Mouse (Mus musculus): ENCODE data around the gene Fbxo34. TPM values are rescaled to one million over a fixed set of nuclear protein-coding genes. Genes with fewer than 3 reads are reported as not detected.

Gene Fbxo34
- 10.6 and 20.4 TPM in 2 replicates for polyA plus RNA-seq (2012; rRNA removed; ENCODE audit: low replicate concordance)

GRCm38 (mm10) chr14:47450121-47450520 lies at the start of gene Fbxo34:
Gene Fbxo34, plus strand, starts transcription at chr14:47450421.

GRCm38 (mm10) chr14:47417775-47418665 lies 32.2 kb upstream of the Fbxo34 start, which contains the start of gene Dlgap5:
Gene Dlgap5, minus strand, starts transcription at chr14:47418407.

GRCm38 (mm10) chr14:47570549-47570948 lies 120.3 kb downstream of the Fbxo34 start, which contains the start of gene Atg14:
Gene Atg14, minus strand, starts transcription at chr14:47570649.

Other genes starting within 250 kb of the Fbxo34 start
- 0.43 and 0.71 TPM in 2 replicates for gene Wdhd1, start 173.6 kb upstream of the Fbxo34 start, polyA plus RNA-seq (2012; rRNA removed; ENCODE audit: low replicate concordance)
- gene Socs4, start 173.5 kb upstream of the Fbxo34 start, polyA plus RNA-seq (2012; rRNA removed; ENCODE audit: low replicate concordance) = 1.1 and 1.2 TPM in 2 replicates
- 31.3 and 39.4 TPM in 2 replicates for gene Mapk1ip1l, start 152.2 kb upstream of the Fbxo34 start, polyA plus RNA-seq (2012; rRNA removed; ENCODE audit: low replicate concordance)
- 616 and 1,560 TPM in 2 replicates for gene Lgals3, start 82.7 kb upstream of the Fbxo34 start, polyA plus RNA-seq (2012; rRNA removed; ENCODE audit: low replicate concordance)
- 0.75 and 1.2 TPM in 2 replicates for gene Dlgap5, start 32.0 kb upstream of the Fbxo34 start, polyA plus RNA-seq (2012; rRNA removed; ENCODE audit: low replicate concordance)
- 2.5 and 5.4 TPM in 2 replicates for gene Atg14, start 120.2 kb downstream of the Fbxo34 start, polyA plus RNA-seq (2012; rRNA removed; ENCODE audit: low replicate concordance)
- gene Ktn1, start 198.0 kb downstream of the Fbxo34 start, polyA plus RNA-seq (2012; rRNA removed; ENCODE audit: low replicate concordance) = 0.59 and 0.98 TPM in 2 replicates

Data from duodenum, adult 2 months (tissue).